Mouse (Mus musculus) kidney, postnatal 10 days (tissue): ENCODE measurements around the gene Ptcd2.

Experiments
- DNase-seq: peaks from one replicate; pipeline ENCODE4 v3.0.0; 2021; ENCODE audit warnings: mixed read lengths

Gene Ptcd2

GRCm38 (mm10) chr13:99344599-99345575 is at the start of gene Ptcd2, which contains the start of gene Mrps27:
TSS of gene Ptcd2 (minus strand) at chr13:99344705.
TSS of gene Mrps27 (plus strand) at chr13:99344786.
- peak; percentile 99 for DNase-seq

- no peak for DNase-seq
Measured at GRCm38 (mm10) chr13:99393128-99393527, 48.6 kb upstream of the Ptcd2 start.

GRCm38 (mm10) chr13:99391417-99391816 is 46.9 kb upstream of the Ptcd2 start:
- DNase-seq = peak; percentile 50

- DNase-seq = no peak
Measured at GRCm38 (mm10) chr13:99387901-99388811, 43.7 kb upstream of the Ptcd2 start.

- no peak for DNase-seq
Measured at GRCm38 (mm10) chr13:99386341-99386740, 41.8 kb upstream of the Ptcd2 start.

GRCm38 (mm10) chr13:99385911-99386310 is 41.4 kb upstream of the Ptcd2 start:
- DNase-seq = no peak

GRCm38 (mm10) chr13:99384555-99385203 is 40.2 kb upstream of the Ptcd2 start:
- DNase-seq = no peak

- DNase-seq = no peak
Measured at GRCm38 (mm10) chr13:99382373-99382772, 37.9 kb upstream of the Ptcd2 start.

GRCm38 (mm10) chr13:99378223-99378622 is 33.7 kb upstream of the Ptcd2 start:
- DNase-seq = no peak

- no peak for DNase-seq
Measured at GRCm38 (mm10) chr13:99377055-99377454, 32.5 kb upstream of the Ptcd2 start.

- DNase-seq = peak; percentile 90
Measured at GRCm38 (mm10) chr13:99375550-99375949, 31.0 kb upstream of the Ptcd2 start.

GRCm38 (mm10) chr13:99374191-99374590 is 29.7 kb upstream of the Ptcd2 start:
- DNase-seq = no peak

GRCm38 (mm10) chr13:99373684-99374083 is 29.2 kb upstream of the Ptcd2 start:
- DNase-seq = no peak

- DNase-seq = no peak
Measured at GRCm38 (mm10) chr13:99371285-99371684, 26.8 kb upstream of the Ptcd2 start.

- DNase-seq = no peak
Measured at GRCm38 (mm10) chr13:99369103-99369502, 24.6 kb upstream of the Ptcd2 start.

- no peak for DNase-seq
Measured at GRCm38 (mm10) chr13:99367554-99368174, 23.2 kb upstream of the Ptcd2 start.

GRCm38 (mm10) chr13:99366422-99367175 is 22.1 kb upstream of the Ptcd2 start:
- no peak for DNase-seq

GRCm38 (mm10) chr13:99363866-99364265 is 19.4 kb upstream of the Ptcd2 start:
- no peak for DNase-seq

- no peak for DNase-seq
Measured at GRCm38 (mm10) chr13:99358921-99359320, 14.4 kb upstream of the Ptcd2 start.

GRCm38 (mm10) chr13:99356428-99357265 is 12.1 kb upstream of the Ptcd2 start:
- no peak for DNase-seq

- DNase-seq = no peak
Measured at GRCm38 (mm10) chr13:99355861-99356260, 11.4 kb upstream of the Ptcd2 start.
